Mouse (Mus musculus): ENCODE results near the gene Rtf1. TPM values are rescaled to one million over a fixed set of nuclear protein-coding genes. Genes with fewer than 3 reads are reported as not detected.
"Not testable (repeated sequence)": the region's sequence is repeated elsewhere in the genome, so short reads cannot be mapped to it uniquely, and the experiment has no call there.

Gene Rtf1
- total RNA-seq (2021) = 10 to 100 TPM; 53.3 to 61.3 TPM
- long read RNA-seq, experiment 1, full-length matches to known transcripts = 4 of 42 reads
- long read RNA-seq, experiment 1, partial matches to known transcripts = 32 of 42 reads
- long read RNA-seq, experiment 1, other reads (novel, unspliced or antisense) = 6 of 42 reads
- long read RNA-seq, experiment 2, full-length matches to known transcripts = 2 of 27 reads
- long read RNA-seq, experiment 2, partial matches to known transcripts = 23 of 27 reads
- long read RNA-seq, experiment 2, other reads (novel, unspliced or antisense) = 2 of 27 reads

GRCm38 (mm10) chr2:119674525-119675214, at the start of gene Rtf1:
Gene Rtf1, plus strand, starts transcription at chr2:119675068.
- peak; percentile 94 to 96 for DNase-seq (ENCODE audit: low spot score in 2 of 2)

- no peak for DNase-seq (ENCODE audit: low spot score in 2 of 2)
Measured at GRCm38 (mm10) chr2:119636781-119637180, 38.1 kb upstream of the Rtf1 start.

GRCm38 (mm10) chr2:119641214-119641912, 33.5 kb upstream of the Rtf1 start:
- DNase-seq (ENCODE audit: low spot score in 2 of 2) = no peak

GRCm38 (mm10) chr2:119644254-119644653, 30.6 kb upstream of the Rtf1 start:
- no peak for DNase-seq (ENCODE audit: low spot score in 2 of 2)

DNA sequence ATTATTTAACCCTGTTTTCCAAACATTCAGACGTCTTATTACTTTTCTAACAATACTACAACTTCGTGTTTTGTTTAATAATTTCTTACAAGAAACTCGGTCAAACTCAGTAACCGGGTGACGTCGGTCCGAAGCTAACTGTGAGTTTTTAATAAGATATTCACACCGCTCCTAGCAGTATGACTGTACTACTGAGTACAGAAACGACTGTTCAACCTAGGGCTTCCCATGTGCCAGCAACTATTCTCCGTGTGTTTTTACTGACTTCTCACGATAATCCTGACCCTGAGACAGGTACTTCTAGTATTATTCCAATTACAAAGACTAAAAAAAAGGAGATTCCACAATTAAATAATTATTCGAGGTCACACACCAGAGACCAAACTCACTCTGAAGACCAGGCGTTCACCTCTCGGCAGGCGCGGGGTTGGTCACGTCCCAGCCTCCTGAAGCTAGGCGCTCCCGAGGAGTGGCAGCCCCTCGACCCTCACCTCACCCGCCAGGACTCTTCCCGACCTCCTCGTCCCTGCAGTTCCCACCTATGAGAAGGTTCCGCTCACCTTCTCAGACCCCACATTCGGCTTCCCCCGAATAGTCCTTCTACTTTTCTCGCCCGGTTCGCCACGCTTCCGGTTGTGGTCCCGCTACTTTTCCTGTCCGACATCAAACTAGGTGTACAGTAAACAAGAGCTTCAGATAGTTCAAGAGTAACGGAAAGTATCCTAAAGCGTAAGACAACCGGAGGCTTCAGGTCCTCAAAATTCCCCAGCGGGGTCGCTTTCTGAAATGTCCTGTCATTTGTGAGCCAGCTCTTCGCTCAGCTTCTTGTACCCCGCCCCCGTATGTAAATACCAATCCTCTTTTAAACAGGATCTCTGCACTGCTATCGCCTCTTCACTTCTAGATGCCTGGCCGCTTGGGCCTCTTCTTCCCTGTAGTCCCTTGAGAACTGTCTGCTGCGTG, 12.4 kb upstream of the Rtf1 start, which contains the start of gene Ndufaf1:
Ndufaf1 (minus strand) TSS at position 608 of the 963 bp plus-strand sequence.
- peak; percentile 79 to 82 for DNase-seq (ENCODE audit: low spot score in 2 of 2)

- not testable (repeated sequence) for DNase-seq (ENCODE audit: low spot score in 2 of 2)
Measured at GRCm38 (mm10) chr2:119665744-119666143, 9.1 kb upstream of the Rtf1 start.

DNA sequence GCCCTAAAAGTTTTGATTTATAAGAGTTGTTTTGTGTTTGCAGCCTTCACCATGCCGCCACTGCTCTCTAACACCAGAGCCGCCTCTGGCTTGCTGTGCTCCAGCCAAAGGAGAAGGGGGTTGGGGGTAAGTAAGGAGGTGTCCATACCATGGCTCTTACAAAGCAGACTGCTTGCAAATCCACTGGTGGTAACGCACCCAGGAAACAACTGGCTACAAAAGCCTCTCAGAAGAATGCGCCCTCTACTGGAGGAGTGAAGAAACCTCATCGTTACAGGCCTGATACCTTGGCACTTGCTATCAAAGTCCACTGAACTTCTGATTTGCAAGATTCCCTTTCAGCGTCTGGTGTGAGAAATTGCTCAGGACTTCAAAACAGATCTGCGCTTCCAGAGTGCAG, 5.9 kb upstream of the Rtf1 start:
- peak in 1 of 2 experiments; percentile 12 for DNase-seq (ENCODE audit: low spot score in 2 of 2)

DNA sequence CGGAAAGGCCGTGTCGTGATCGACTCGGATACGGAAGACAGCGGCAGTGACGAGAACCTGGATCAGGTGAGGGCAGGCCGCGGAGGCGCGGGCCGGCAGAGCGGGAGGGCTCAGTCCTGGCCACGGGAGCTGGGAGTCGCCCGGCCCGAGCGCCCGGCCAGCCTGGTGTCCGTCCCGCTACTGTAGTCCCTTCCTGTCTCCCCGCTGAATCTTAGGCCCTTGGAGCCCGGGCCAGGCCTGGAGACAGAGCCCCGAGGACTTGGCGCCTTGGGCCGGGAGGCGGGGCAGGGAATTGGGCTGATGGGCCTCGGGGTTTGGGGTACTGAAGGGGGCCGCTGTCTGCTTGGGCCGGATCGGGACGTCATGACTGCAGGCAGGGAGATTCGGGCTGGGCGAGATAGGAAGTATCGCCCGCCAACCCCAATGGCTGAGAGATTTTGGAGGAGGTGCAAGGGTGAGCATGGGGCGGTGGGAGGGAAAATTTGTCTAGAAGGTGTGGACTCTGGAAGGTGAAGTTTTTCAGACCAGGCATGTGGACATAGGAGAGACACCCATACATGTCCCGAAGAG, 432 bp downstream of the Rtf1 start:
- DNase-seq (ENCODE audit: low spot score in 2 of 2) = peak in 1 of 2 experiments; percentile 16

- DNase-seq (ENCODE audit: low spot score in 2 of 2) = no peak
Measured at GRCm38 (mm10) chr2:119675831-119676230, 963 bp downstream of the Rtf1 start.

DNA sequence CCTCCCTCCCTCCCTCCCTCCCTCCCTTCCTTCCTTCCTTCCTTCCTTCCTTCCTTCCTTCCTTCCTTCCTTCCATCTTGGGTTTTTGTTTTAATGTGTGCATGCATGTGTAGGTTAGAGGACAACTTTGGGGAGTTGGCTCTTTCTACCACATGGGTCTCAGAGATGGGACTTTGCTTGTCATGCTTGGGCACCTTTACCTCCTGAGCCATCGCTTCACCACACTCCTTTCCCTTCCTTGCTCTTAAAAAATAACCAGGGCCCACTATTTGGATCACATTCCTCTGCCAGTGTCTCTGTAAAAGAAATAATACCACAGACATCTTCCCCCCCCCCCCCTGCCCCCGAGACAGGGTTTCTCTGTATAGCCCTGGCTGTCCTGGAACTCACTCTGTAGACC, 8.8 kb downstream of the Rtf1 start:
- DNase-seq (ENCODE audit: low spot score in 2 of 2) = no peak

DNA sequence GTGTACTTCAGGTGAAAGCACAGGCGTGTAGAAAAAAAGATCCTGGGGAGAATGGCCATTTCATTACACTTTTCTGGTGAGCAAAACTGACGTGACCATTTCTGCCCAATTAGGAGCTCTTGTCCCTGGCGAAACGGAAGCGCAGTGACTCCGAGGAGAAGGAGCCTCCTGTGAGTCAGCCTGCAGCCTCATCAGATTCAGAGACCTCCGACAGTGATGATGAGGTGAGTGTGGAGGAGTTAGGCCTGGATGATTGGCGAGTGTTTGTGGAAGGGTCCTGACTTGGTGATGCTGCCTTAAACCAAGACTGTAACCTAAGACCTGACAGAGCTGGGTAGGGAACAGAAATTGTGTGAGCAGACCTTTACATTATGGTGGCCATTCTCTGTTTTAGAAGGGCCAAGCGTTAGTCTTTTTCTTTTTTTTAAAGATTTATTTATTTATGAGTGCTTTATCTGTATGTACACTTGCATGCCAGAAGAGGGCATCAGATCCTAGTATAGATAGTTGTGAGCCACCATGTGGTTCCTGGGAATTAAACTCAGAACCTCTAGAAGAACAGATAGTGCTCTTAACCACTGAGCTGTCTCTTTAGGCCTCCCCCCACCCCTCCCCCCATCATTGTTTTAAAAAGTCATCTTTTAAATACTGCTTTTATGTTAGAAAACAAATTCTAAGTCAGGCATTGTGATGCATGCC, 17.3 kb downstream of the Rtf1 start:
- no peak for DNase-seq (ENCODE audit: low spot score in 2 of 2)

DNA sequence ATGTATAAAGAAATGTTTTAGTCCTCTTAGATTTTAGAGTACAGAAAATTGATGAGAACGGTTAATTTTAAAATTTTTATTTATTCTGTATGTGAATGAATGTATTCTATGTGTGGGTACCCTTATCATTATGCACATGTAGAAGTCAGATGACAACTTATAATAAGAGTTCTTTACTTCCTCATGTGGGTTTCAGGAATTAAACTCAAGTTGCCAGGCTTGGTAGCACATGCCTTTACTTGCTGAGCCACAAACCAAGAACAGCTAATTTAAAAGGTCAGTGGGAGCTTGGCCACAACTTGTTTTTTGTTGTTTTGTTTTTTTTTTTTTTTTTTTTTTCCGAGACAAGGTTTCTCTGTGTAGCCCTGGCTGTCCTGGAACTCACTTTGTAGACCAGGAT, 20.0 kb downstream of the Rtf1 start:
- DNase-seq (ENCODE audit: low spot score in 2 of 2) = no peak

- DNase-seq (ENCODE audit: low spot score in 2 of 2) = no peak
Measured at GRCm38 (mm10) chr2:119696111-119696510, 21.2 kb downstream of the Rtf1 start.

DNA sequence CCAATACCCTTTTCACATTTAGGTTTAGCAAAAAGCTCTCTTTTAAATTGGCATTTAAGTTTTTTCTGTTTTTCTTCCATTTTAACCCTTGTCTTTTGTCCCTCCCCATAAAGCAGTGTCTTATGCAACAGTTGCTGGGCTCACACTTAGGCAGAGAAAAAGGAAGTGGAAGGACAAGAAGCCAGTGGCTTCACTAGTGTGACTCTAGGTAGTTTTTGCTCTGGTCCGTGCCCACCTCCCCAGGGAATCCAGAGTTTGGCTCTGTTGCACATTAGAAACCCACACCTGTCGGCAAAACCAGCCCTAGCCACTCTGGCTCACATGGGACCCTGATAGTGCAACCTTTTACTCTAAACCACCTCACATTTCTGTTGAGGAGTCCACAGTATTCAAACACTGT, 23.6 kb downstream of the Rtf1 start:
- no peak for DNase-seq (ENCODE audit: low spot score in 2 of 2)

- no peak for DNase-seq (ENCODE audit: low spot score in 2 of 2)
Measured at GRCm38 (mm10) chr2:119699962-119700361, 25.1 kb downstream of the Rtf1 start.

- DNase-seq (ENCODE audit: low spot score in 2 of 2) = no peak
Measured at GRCm38 (mm10) chr2:119703171-119703570, 28.3 kb downstream of the Rtf1 start.

DNA sequence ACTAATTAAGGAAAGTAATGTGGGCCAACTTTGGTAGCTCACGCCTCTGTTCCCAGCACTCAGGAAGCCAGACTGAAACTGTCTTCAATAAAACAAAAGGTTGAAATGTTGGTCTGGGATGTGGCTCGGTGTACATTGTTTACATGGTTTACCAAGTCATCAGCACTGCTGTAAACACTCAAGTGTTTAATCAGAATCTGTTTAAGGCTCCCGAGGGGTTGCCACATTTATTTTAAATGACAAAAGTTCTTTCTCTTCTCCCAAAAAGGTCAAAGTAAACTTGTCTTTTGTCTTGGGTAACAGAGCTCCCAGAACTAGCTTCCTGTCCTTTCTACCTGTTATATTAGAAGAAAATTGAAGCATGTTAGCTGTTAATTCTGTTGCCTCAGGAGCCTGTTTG, 32.8 kb downstream of the Rtf1 start:
- DNase-seq (ENCODE audit: low spot score in 2 of 2) = no peak

DNA sequence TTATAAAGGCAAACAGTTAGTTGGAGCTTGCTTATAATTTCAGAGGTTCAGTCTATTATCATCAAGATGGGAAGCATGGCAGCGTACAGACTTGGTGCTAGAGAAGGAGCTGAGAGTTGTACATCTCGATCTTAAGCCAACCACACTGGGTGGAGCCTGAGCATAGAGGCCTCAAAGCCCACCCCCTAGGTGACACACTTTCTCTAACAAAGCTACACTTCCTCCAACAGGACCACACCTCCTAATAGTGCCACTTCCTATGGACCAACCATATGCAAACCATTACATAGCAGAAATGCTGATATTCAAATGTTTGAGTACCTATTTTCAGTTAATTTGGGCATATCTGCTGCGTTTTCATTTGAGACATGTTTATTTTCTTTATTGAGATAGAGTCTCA, 35.1 kb downstream of the Rtf1 start:
- DNase-seq (ENCODE audit: low spot score in 2 of 2) = no peak

DNA sequence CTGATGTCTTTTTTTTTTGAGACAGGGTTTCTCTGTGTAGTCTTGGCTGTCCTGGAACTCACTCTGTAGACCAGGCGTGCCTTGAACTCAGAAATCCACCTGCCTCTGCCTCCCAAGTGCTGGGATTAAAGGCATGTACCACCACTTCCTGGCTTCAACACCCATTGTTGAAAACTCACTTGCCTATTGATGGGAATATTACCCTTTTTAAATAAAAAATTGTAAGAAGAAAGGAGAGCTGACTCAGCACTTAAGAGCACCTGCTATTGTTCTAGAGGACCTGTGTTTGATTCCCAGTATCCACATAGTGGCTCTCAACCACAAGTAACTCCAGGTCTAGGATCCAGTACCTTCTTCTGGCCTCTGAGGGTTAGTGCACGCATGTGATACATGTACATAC, 41.0 kb downstream of the Rtf1 start:
- not testable (repeated sequence) for DNase-seq (ENCODE audit: low spot score in 2 of 2)

- no peak for DNase-seq (ENCODE audit: low spot score in 2 of 2)
Measured at GRCm38 (mm10) chr2:119721070-119721469, 46.2 kb downstream of the Rtf1 start.

Measured in left cerebral cortex, adult 18-20 months (tissue).